Mouse (Mus musculus) liver, postnatal 0 days (tissue): ENCODE data around the gene Prss30. TPM values are rescaled to one million over a fixed set of nuclear protein-coding genes. Genes with fewer than 3 reads are reported as not detected.

ENCODE experiments used
- ATAC-seq: fragments of 200-750 bp; cut with Nextera tagmentation; 2 replicates; pipeline ENCODE4 v1.8.0; 2017; ENCODE audit warnings: mild to moderate bottlenecking, moderate library complexity
- DNase-seq: peaks from one replicate; pipeline ENCODE4 v3.0.0-alpha.2; 2016
- H3K27ac ChIP-seq: fragments of 300-500 bp; sonication (generic); 2 replicates; pipeline ENCODE4 v1.5.1; 2014; ENCODE audit warnings: antibody characterized with exemption, moderate library complexity, mild to moderate bottlenecking, low read depth
- H3K27me3 ChIP-seq: fragments of 300-500 bp; sonication (generic); 2 replicates; pipeline ENCODE4 v1.6.1; 2014; ENCODE audit warnings: low read length, control low read depth, mixed read lengths; ENCODE audit not compliant: insufficient read depth
- H3K36me3 ChIP-seq: fragments of 300-500 bp; sonication (generic); replicated peaks from 2 replicates; pipeline ENCODE4 v1.6.1; 2014; ENCODE audit warnings: mild to moderate bottlenecking, control low read depth, low read length, moderate library complexity, mixed read lengths; ENCODE audit not compliant: insufficient read depth
- H3K4me1 ChIP-seq: fragments of 300-500 bp; sonication (generic); 2 replicates; pipeline ENCODE4 v1.6.1; 2014; ENCODE audit warnings: antibody characterized with exemption, mild to moderate bottlenecking, control low read depth; ENCODE audit not compliant: insufficient read depth
- H3K4me2 ChIP-seq: fragments of 300-500 bp; sonication (generic); 2 replicates; pipeline ENCODE4 v1.6.1; 2014; ENCODE audit warnings: low read depth, mild to moderate bottlenecking, low read length, moderate library complexity, mixed read lengths
- H3K4me3 ChIP-seq: fragments of 300-500 bp; sonication (generic); 2 replicates; pipeline ENCODE4 v1.5.1; 2014; ENCODE audit warnings: low read depth, low read length
- H3K9ac ChIP-seq: fragments of 300-500 bp; sonication (generic); replicated peaks from 2 replicates; pipeline ENCODE4 v1.6.1; 2014; ENCODE audit warnings: mild to moderate bottlenecking, moderate library complexity
- H3K9me3 ChIP-seq: fragments of 300-500 bp; sonication (generic); 2 replicates; pipeline ENCODE4 v1.6.1; 2016; ENCODE audit warnings: mild to moderate bottlenecking, control low read depth, low read length, mixed read lengths
- CTCF ChIP-seq: sonication (generic); IDR thresholded peaks from 2 replicates; pipeline ENCODE4 v1.5.1; 2016; ENCODE audit warnings: antibody characterized with exemption, low read depth
- EP300 ChIP-seq: IDR thresholded peaks from 2 replicates; pipeline ENCODE4 v1.6.1; 2016; ENCODE audit warnings: antibody characterized with exemption, low read depth, mild to moderate bottlenecking
- WGBS: fragments of 180-500 bp; shearing (Covaris S2); extraction: QIAGEN DNeasy Blood & Tissue Kit; methylation state at CpG from one replicate; pipeline ENCODE4 v1.1.7; 2014; ENCODE audit not compliant: insufficient replicate concordance; 5-methylcytosine and 5-hydroxymethylcytosine counted together
- polyA plus RNA-seq: library from polyadenylated mRNA; unstranded; fragments of >200 nt; fragmentation: Nextera tagmentation; extraction: Ambion mirVana; gene quantifications from 2 replicates; pipeline ENCODE4 v1.2.1, GENCODE M21; 2015

Gene Prss30
- polyA plus RNA-seq, 1 experiment from 2014 or later = 0.09 TPM

GRCm38 (mm10) chr17:24004071-24004665 is 23.8 kb upstream of the Prss30 start:
- H3K9me3 ChIP-seq = no peaks in the 10 kb centered on the region
- H3K27ac ChIP-seq = no peak overlapping the region
- 87% methylated on average over 14 of the region's 14 CpGs for WGBS
- DNase-seq = no peak
- no peak overlapping the region for H3K4me3 ChIP-seq
- H3K4me2 ChIP-seq = no peak overlapping the region
- H3K27me3 ChIP-seq = no peaks in the 10 kb centered on the region
- no peak overlapping the region for H3K9ac ChIP-seq
- H3K4me1 ChIP-seq = no peaks in the 10 kb centered on the region
- ATAC-seq = no peak
- TF ChIP-seq CTCF (no peak), EP300 (no peak)
- no peaks in the 10 kb centered on the region for H3K36me3 ChIP-seq

GRCm38 (mm10) chr17:24000404-24000803 is 20.0 kb upstream of the Prss30 start:
- TF ChIP-seq CTCF (no peak), EP300 (no peak)

GRCm38 (mm10) chr17:23998383-23998782 is 18.0 kb upstream of the Prss30 start:
- no peak overlapping the region for H3K4me3 ChIP-seq
- no peaks in the 10 kb centered on the region for H3K4me1 ChIP-seq
- H3K36me3 ChIP-seq = no peaks in the 10 kb centered on the region
- no peak for TF ChIP-seq CTCF
- H3K27ac ChIP-seq = no peak overlapping the region
- ATAC-seq (no peak), DNase-seq (no peak)
- H3K4me2 ChIP-seq = no peak overlapping the region
- 46% methylated on average over 6 of the region's 6 CpGs for WGBS
- no peaks in the 10 kb centered on the region for H3K9me3 ChIP-seq
- H3K27me3 ChIP-seq = peaks cover 9% of the 10 kb centered on the region; the same call in 1 of the 2 replicates
- H3K9ac ChIP-seq = no peak overlapping the region

More at GRCm38 (mm10) chr17:24000404-24000803, 20.0 kb upstream of the Prss30 start:
- H3K27me3 ChIP-seq = no peaks in the 10 kb centered on the region
- H3K4me1 ChIP-seq = no peaks in the 10 kb centered on the region
- H3K9ac ChIP-seq = no peak overlapping the region
- ATAC-seq = no peak
- H3K9me3 ChIP-seq = no peaks in the 10 kb centered on the region
- no peaks in the 10 kb centered on the region for H3K36me3 ChIP-seq
- WGBS = 37% methylated on average over 5 of the region's 5 CpGs
- DNase-seq = no peak
- no peak overlapping the region for H3K27ac ChIP-seq
- no peak overlapping the region for H3K4me3 ChIP-seq
- no peak overlapping the region for H3K4me2 ChIP-seq

DNA sequence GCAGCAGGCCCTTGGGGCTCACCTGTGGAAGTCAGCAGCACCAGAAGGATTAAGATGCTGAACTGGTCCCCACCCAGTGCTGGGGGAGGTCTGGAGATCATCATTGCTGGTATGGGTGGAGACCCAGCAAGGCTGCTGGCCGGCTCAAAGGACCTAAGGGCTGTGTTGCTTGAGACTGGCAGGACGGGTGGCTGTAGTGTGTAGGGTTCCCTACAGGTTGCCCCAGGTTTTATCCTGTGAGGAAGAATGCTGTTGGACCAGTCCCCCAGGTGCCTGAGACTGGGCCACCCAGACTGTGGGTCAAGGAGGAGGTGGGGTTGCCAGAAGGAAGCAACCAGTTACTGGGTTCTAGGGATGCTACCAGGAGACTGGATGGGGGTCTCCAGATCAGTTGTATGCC is 17.5 kb upstream of the Prss30 start, which contains the start of gene Prss22:
Gene Prss22, minus strand, starts transcription at position 200 of the 400 bp plus-strand sequence.
- ATAC-seq (no peak), DNase-seq (no peak)
- H3K9me3 ChIP-seq = no peaks in the 10 kb centered on the region
- no peak within 1 kb of the TSS for H3K9ac ChIP-seq
- no peak for TF ChIP-seq EP300
- no peak for TF ChIP-seq CTCF
- H3K36me3 ChIP-seq = no peaks in the 10 kb centered on the region
- no peak within 1 kb of the TSS for H3K4me2 ChIP-seq
- 59% methylated on average over 2 of the region's 2 CpGs for WGBS
- no peak within 1 kb of the TSS for H3K27ac ChIP-seq
- H3K4me1 ChIP-seq = peaks cover 4% of the 10 kb centered on the region; the same call in 1 of the 2 replicates
- no peak within 1 kb of the TSS for H3K4me3 ChIP-seq
- H3K27me3 ChIP-seq = peaks cover 9% of the 10 kb centered on the region; the same call in 1 of the 2 replicates

- no peaks in the 10 kb centered on the region for H3K9me3 ChIP-seq
- 23% methylated on average over 1 of the region's 1 CpGs for WGBS
- no peak for ATAC-seq
- no peak for TF ChIP-seq CTCF
- TF ChIP-seq EP300 = no peak
- H3K27me3 ChIP-seq = peaks cover 9% of the 10 kb centered on the region; the same call in 1 of the 2 replicates
- DNase-seq = no peak
- peaks cover 4% of the 10 kb centered on the region; the same call in 1 of the 2 replicates for H3K4me1 ChIP-seq
- no peak overlapping the region for H3K4me3 ChIP-seq
- no peak overlapping the region for H3K27ac ChIP-seq
- no peak overlapping the region for H3K9ac ChIP-seq
- H3K4me2 ChIP-seq = no peak overlapping the region
- H3K36me3 ChIP-seq = no peaks in the 10 kb centered on the region
Observed at GRCm38 (mm10) chr17:23995421-23995820, 15.1 kb upstream of the Prss30 start.

- ATAC-seq (no peak), DNase-seq (no peak)
- no peaks in the 10 kb centered on the region for H3K9me3 ChIP-seq
- no peaks in the 10 kb centered on the region for H3K36me3 ChIP-seq
- TF ChIP-seq CTCF (no peak), EP300 (no peak)
- H3K4me3 ChIP-seq = no peak overlapping the region
- H3K4me2 ChIP-seq = no peak overlapping the region
- H3K27ac ChIP-seq = no peak overlapping the region
- no peak overlapping the region for H3K9ac ChIP-seq
- 65% methylated on average over 7 of the region's 7 CpGs for WGBS
- H3K4me1 ChIP-seq = peaks cover 4% of the 10 kb centered on the region; the same call in 1 of the 2 replicates
- H3K27me3 ChIP-seq = peaks cover 9% of the 10 kb centered on the region; the same call in 1 of the 2 replicates
Observed at GRCm38 (mm10) chr17:23994667-23995066, 14.3 kb upstream of the Prss30 start.
